Mouse (Mus musculus): ENCODE results near the gene Dnajc16.

Gene Dnajc16

GRCm38 (mm10) chr4:141790524-141790990 lies at the start of gene Dnajc16:
Gene Dnajc16, minus strand, starts transcription at chr4:141790931.
- DNase-seq = peak; percentile 97 to 98

- no peak for DNase-seq
Observed at GRCm38 (mm10) chr4:141834536-141835095, 43.9 kb upstream of the Dnajc16 start.

GRCm38 (mm10) chr4:141833911-141834310 lies 43.2 kb upstream of the Dnajc16 start:
- DNase-seq = no peak

GRCm38 (mm10) chr4:141831361-141831760 lies 40.6 kb upstream of the Dnajc16 start:
- DNase-seq = no peak

GRCm38 (mm10) chr4:141830381-141830780 lies 39.6 kb upstream of the Dnajc16 start:
- no peak for DNase-seq

- no peak for DNase-seq
Observed at GRCm38 (mm10) chr4:141828177-141828576, 37.4 kb upstream of the Dnajc16 start.

GRCm38 (mm10) chr4:141827401-141827800 lies 36.7 kb upstream of the Dnajc16 start:
- no peak for DNase-seq

GRCm38 (mm10) chr4:141826060-141826459 lies 35.3 kb upstream of the Dnajc16 start, which contains the start of gene Cela2a:
Gene Cela2a, minus strand, starts transcription at chr4:141826160.
- DNase-seq = no peak

- DNase-seq = no peak
Observed at GRCm38 (mm10) chr4:141822979-141823378, 32.2 kb upstream of the Dnajc16 start.

- DNase-seq = no peak
Observed at GRCm38 (mm10) chr4:141822089-141822488, 31.4 kb upstream of the Dnajc16 start.

GRCm38 (mm10) chr4:141821178-141821577 lies 30.4 kb upstream of the Dnajc16 start:
- DNase-seq = no peak

- no peak for DNase-seq
Observed at GRCm38 (mm10) chr4:141819316-141819715, 28.6 kb upstream of the Dnajc16 start.

- no peak for DNase-seq
Observed at GRCm38 (mm10) chr4:141818861-141819260, 28.1 kb upstream of the Dnajc16 start.

- no peak for DNase-seq
Observed at GRCm38 (mm10) chr4:141817706-141818105, 27.0 kb upstream of the Dnajc16 start.

GRCm38 (mm10) chr4:141816776-141817655 lies 26.3 kb upstream of the Dnajc16 start:
- no peak for DNase-seq

GRCm38 (mm10) chr4:141816267-141816666 lies 25.5 kb upstream of the Dnajc16 start:
- DNase-seq = no peak

GRCm38 (mm10) chr4:141811375-141811774 lies 20.6 kb upstream of the Dnajc16 start:
- no peak for DNase-seq

- no peak for DNase-seq
Observed at GRCm38 (mm10) chr4:141810975-141811374, 20.2 kb upstream of the Dnajc16 start.

- DNase-seq = peak in 1 of 2 experiments; percentile 43
Observed at GRCm38 (mm10) chr4:141809850-141810464, 19.2 kb upstream of the Dnajc16 start.

- no peak for DNase-seq
Observed at GRCm38 (mm10) chr4:141805886-141806285, 15.2 kb upstream of the Dnajc16 start.

- DNase-seq = no peak
Observed at GRCm38 (mm10) chr4:141804105-141804504, 13.4 kb upstream of the Dnajc16 start.

- no peak for DNase-seq
Observed at GRCm38 (mm10) chr4:141797545-141797944, 6.8 kb upstream of the Dnajc16 start.

- no peak for DNase-seq
Observed at GRCm38 (mm10) chr4:141796954-141797353, 6.2 kb upstream of the Dnajc16 start.

- DNase-seq = peak in 1 of 2 experiments; percentile 32
Observed at GRCm38 (mm10) chr4:141796356-141796755, 5.6 kb upstream of the Dnajc16 start.

All from cerebellum, postnatal 14 days (tissue).